Mouse (Mus musculus): ENCODE measurements around the gene Ecpas.

DNA sequence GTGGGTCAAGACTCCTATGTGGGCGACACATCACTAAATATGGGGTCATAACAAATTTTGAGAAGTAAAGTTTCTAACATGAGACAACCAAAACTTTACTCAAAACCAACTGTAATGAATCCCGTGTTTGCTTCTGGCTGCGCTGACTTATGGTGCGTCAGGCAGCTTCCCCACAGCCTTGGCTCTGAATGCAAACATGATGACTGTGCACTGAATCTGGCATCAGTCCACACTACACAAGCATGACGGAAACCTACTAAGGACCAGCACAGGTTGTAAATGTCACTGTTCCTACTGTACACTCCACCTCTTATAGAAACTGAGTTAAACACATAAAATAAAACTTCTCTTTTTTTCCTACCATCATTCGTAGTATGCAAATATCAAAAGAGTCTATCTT lies 45.3 kb downstream of the Ecpas start:
- no peak for TF ChIP-seq USF1 (IDR thresholded peaks at IDR 0.05; ENCODE audit: low read depth)
- TF ChIP-seq POLR2A (IDR thresholded peaks at IDR 0.05; ENCODE audit: insufficient read length, low read depth): no peak
- TF ChIP-seq MAX (IDR thresholded peaks at IDR 0.05; ENCODE audit: low read depth): no peak
- no peak for TF ChIP-seq CEBPB (IDR thresholded peaks at IDR 0.05; ENCODE audit: insufficient read depth, poor library complexity, severe bottlenecking)
- TF ChIP-seq MYOG (IDR thresholded peaks at IDR 0.05; ENCODE audit: control insufficient read depth in 1 of 3, insufficient read depth in 1 of 3, insufficient read length in 2 of 3, low read depth in 2 of 3): no peak
- TF ChIP-seq TCF3 (IDR thresholded peaks at IDR 0.05; ENCODE audit: insufficient read length, low read depth): no peak
- TF ChIP-seq MYOD1 (IDR thresholded peaks at IDR 0.05; ENCODE audit: control insufficient read depth in 1 of 3, insufficient read length in 2 of 3, low read depth in 2 of 3): no peak
